Mouse (Mus musculus): ENCODE results near the gene Ubap2. TPM values are rescaled to one million over a fixed set of nuclear protein-coding genes. Genes with fewer than 3 reads are reported as not detected.
A peak's percentile ranks its signal among the peaks of the same experiment; 100 is the strongest.

Gene Ubap2
- polyA plus RNA-seq, 1 experiment from 2014 or later = 72.0 TPM

DNA sequence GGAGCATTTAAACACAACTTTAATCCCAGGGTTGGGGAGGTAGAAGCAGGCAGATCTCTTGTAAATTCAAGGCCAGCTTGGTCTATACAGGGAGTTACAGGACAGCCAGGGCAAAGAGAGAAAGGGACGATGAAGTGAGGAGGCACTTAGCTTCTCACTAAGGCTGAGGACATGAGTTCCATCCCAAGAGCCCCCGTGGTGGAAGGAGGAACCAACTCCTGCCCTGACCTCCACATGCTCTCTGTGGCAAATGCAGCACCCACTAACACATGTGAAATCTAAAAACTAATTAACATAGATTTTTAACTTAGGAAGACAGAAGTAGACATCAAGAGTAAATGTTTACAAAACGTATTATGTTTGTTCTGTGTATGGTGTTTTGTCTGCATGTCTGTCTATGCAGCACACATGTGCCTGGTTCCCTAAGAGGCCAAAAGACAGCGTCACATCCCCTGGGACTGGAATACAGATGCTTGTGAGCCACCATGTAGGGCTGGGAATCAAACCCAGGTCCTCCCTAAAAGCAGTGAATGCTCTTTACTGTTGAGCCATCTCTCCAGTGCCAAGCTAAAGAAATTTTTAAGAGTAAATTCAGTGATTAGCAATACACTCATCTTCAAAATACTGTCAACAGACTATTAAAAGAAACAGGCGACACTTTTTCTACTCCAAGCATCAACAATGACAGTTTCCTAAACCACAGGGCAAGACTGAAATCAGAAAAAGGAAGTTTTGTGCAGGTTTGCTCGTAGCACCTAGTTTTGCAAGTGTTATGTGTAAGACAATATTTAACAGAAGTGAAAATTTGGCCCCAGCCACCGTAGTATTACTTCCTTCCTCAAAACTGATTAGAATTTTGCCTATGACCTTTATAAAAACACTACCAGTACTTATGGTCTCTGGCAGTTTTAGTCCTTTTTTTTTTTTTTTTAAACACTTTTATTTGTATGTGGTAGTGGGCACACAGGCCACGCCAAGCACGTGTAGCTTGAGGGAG, 35.9 kb upstream of the Ubap2 start:
- Histone ChIP-seq H3K36me3 (ENCODE audit: insufficient read depth) (peaks cover 64% of the 10 kb centered on the region), H3K4me1 (ENCODE audit: insufficient read depth) (peaks cover 6% of the 10 kb centered on the region), H3K9me3 (ENCODE audit: low read depth, low read length) (no peaks in the 10 kb centered on the region), H3K27ac (ENCODE audit: low read depth) (no peak overlapping the region), H3K9ac (no peak overlapping the region), H3K27me3 (ENCODE audit: insufficient read depth, low read length) (no peaks in the 10 kb centered on the region), H3K4me3 (ENCODE audit: low read depth, low read length) (no peak overlapping the region), H3K4me2 (no peak overlapping the region)
- TF ChIP-seq CTCF (IDR thresholded peaks at IDR 0.05; ENCODE audit: low read depth) = no peak
- ATAC-seq (ENCODE audit: insufficient read depth) = no peak
- no peak for DNase-seq
- 89% methylated on average over 9 of the region's 9 CpGs for WGBS

DNA sequence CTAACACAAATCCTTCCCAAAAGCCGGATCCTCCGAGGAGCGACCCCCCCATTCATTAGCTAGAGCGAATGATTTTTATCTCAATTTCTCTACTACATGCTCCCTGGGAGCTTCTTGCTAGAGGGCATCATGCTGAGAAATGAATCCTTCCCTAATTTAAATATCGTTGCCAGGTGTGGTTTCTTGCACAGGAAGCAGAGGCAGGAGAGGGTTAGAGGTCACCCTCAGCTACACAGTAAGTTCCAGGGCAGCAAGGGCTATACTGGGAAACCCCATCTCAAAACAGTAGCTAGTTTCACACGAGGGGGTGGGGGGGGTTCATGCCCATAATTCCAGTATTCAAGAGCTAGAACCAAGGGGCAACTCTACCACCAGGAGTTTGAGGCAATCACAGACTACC, 32.5 kb upstream of the Ubap2 start:
- no peak overlapping the region for H3K4me2 ChIP-seq
- no peaks in the 10 kb centered on the region for H3K9me3 ChIP-seq (ENCODE audit: low read depth, low read length)
- 87% methylated on average over 6 of the region's 6 CpGs for WGBS
- H3K27ac ChIP-seq (ENCODE audit: low read depth) = no peak overlapping the region
- ATAC-seq (ENCODE audit: insufficient read depth) = no peak
- no peaks in the 10 kb centered on the region for H3K4me1 ChIP-seq (ENCODE audit: insufficient read depth)
- H3K4me3 ChIP-seq (ENCODE audit: low read depth, low read length) = no peak overlapping the region
- H3K27me3 ChIP-seq (ENCODE audit: insufficient read depth, low read length) = no peaks in the 10 kb centered on the region
- TF ChIP-seq CTCF (IDR thresholded peaks at IDR 0.05; ENCODE audit: low read depth) = no peak
- no peak overlapping the region for H3K9ac ChIP-seq
- H3K36me3 ChIP-seq (ENCODE audit: insufficient read depth) = peaks cover 84% of the 10 kb centered on the region
- no peak for DNase-seq

DNA sequence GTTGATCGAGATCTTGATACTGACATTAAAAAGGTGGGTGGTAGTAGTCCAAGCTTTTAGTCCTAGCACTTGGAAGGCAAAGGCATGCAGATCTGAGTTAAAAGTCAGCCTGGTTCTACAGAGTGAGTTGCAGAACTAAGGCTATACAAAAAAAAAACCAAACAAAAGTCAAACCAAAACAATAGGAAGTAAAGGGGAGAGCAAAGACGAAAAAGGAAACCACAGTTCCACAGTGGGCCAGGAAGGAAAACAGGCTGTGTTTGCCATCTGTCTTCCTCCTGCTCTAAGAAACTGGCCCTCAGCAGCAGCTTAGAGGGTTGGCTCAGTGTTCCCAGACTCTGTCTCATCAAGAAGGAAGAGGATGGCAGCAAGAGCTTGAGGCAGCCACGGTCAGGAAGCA, 29.4 kb upstream of the Ubap2 start:
- peaks cover 85% of the 10 kb centered on the region for H3K36me3 ChIP-seq (ENCODE audit: insufficient read depth)
- WGBS = 67% methylated on average over 3 of the region's 3 CpGs
- H3K9me3 ChIP-seq (ENCODE audit: low read depth, low read length) = no peaks in the 10 kb centered on the region
- H3K27ac ChIP-seq (ENCODE audit: low read depth) = no peak overlapping the region
- no peak overlapping the region for H3K4me2 ChIP-seq
- H3K27me3 ChIP-seq (ENCODE audit: insufficient read depth, low read length) = no peaks in the 10 kb centered on the region
- no peak for TF ChIP-seq CTCF (IDR thresholded peaks at IDR 0.05; ENCODE audit: low read depth)
- H3K9ac ChIP-seq = no peak overlapping the region
- H3K4me1 ChIP-seq (ENCODE audit: insufficient read depth) = no peaks in the 10 kb centered on the region
- no peak overlapping the region for H3K4me3 ChIP-seq (ENCODE audit: low read depth, low read length)
- ATAC-seq (ENCODE audit: insufficient read depth) = no peak
- peak; percentile 12 for DNase-seq

DNA sequence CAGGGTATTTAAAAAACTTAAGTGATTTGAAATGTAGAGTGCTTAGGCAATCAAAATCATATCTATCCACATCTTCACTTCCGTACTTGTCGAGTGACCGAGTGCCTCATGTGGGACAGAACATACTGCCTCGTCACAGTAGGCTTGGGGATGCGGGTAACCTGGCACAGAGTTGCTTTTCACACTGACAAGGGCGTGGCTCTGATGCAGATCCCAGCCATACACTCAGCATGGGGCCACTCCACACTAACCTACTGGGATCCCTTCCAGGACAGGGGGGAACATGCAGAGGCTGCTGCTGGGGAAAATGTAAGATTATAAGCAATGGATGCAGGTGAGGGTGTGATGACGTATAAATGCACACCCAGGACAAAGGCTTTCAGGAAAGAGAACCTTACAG, 28.7 kb upstream of the Ubap2 start:
- TF ChIP-seq CTCF (IDR thresholded peaks at IDR 0.05; ENCODE audit: low read depth) = no peak
- H3K4me2 ChIP-seq = no peak overlapping the region
- H3K4me3 ChIP-seq (ENCODE audit: low read depth, low read length) = no peak overlapping the region
- H3K9ac ChIP-seq = no peak overlapping the region
- DNase-seq = no peak
- H3K9me3 ChIP-seq (ENCODE audit: low read depth, low read length) = no peaks in the 10 kb centered on the region
- H3K36me3 ChIP-seq (ENCODE audit: insufficient read depth) = peaks cover 85% of the 10 kb centered on the region
- H3K27me3 ChIP-seq (ENCODE audit: insufficient read depth, low read length) = no peaks in the 10 kb centered on the region
- no peaks in the 10 kb centered on the region for H3K4me1 ChIP-seq (ENCODE audit: insufficient read depth)
- WGBS = 88% methylated on average over 7 of the region's 7 CpGs
- H3K27ac ChIP-seq (ENCODE audit: low read depth) = no peak overlapping the region
- ATAC-seq (ENCODE audit: insufficient read depth) = no peak

DNA sequence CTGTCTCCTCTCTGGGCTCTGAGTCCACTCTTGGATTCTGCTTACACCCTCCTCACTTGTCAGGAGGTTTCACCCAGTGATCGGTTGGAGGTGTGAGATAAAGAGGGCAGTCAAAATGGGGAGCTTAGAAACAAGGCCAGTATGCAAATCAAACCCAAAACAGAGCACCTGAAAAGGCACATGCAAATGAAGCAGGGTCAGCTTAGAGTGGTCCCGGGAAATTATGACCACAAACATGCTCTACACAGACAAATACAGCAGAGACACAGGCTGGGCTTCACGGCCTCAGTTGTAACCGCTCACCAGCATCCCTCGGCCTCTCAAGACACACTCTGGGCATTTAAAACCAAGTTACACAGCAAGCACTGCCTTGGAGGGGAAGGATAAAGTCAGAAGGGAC, 24.0 kb upstream of the Ubap2 start:
- H3K4me3 ChIP-seq (ENCODE audit: low read depth, low read length) = no peak overlapping the region
- H3K4me2 ChIP-seq = no peak overlapping the region
- ATAC-seq (ENCODE audit: insufficient read depth) = no peak
- DNase-seq = no peak
- H3K9ac ChIP-seq = no peak overlapping the region
- H3K27me3 ChIP-seq (ENCODE audit: insufficient read depth, low read length) = no peaks in the 10 kb centered on the region
- H3K27ac ChIP-seq (ENCODE audit: low read depth) = no peak overlapping the region
- H3K4me1 ChIP-seq (ENCODE audit: insufficient read depth) = no peaks in the 10 kb centered on the region
- 92% methylated on average over 5 of the region's 5 CpGs for WGBS
- no peaks in the 10 kb centered on the region for H3K9me3 ChIP-seq (ENCODE audit: low read depth, low read length)
- peaks cover 99% of the 10 kb centered on the region for H3K36me3 ChIP-seq (ENCODE audit: insufficient read depth)
- TF ChIP-seq CTCF (IDR thresholded peaks at IDR 0.05; ENCODE audit: low read depth) = no peak

DNA sequence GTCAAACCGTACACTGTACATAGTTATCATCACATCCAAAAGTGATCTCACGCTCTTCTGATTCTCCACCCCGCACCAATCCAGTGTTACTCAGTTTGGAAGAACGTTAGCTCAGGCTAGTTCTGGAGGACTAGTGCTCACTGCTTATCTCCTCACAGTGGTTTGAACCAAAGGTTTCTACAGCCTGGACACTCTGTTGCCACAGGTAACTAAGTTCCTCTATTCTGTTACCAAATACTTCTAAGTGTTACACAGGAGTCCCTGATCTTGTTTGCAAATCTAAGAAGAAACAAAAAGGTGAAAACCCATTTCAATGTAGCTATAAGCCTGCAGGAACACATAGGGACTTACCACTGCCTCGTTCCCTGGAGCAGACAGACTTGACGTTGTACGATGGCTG, 21.0 kb upstream of the Ubap2 start:
- Histone ChIP-seq H3K9ac (no peak overlapping the region), H3K27me3 (ENCODE audit: insufficient read depth, low read length) (no peaks in the 10 kb centered on the region), H3K4me1 (ENCODE audit: insufficient read depth) (no peaks in the 10 kb centered on the region), H3K27ac (ENCODE audit: low read depth) (no peak overlapping the region), H3K9me3 (ENCODE audit: low read depth, low read length) (no peaks in the 10 kb centered on the region), H3K4me2 (no peak overlapping the region), H3K36me3 (ENCODE audit: insufficient read depth) (peaks cover 99% of the 10 kb centered on the region), H3K4me3 (ENCODE audit: low read depth, low read length) (no peak overlapping the region)
- no peak for TF ChIP-seq CTCF (IDR thresholded peaks at IDR 0.05; ENCODE audit: low read depth)
- ATAC-seq (ENCODE audit: insufficient read depth) (no peak), DNase-seq (no peak)
- 95% methylated on average over 7 of the region's 7 CpGs for WGBS

DNA sequence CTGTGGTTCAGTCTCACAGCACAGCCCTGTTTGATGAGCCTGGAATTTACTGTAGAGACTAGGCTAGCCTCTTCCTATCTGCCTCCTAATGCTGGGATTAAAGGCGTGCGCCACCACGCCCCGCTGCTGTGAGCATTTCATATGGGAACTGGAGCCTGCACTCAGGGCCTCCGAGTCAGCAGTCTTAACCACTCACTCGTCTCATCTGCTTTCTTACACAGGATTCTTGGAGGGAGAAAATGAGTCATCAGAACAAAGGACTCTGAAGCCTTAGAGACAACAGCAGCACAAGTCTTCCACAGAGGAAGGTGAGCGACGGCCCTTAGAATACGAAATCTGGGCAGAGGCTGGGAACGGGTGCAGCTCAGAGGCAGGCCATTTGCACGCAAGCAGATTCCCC, 20.6 kb upstream of the Ubap2 start:
- no peaks in the 10 kb centered on the region for H3K9me3 ChIP-seq (ENCODE audit: low read depth, low read length)
- H3K9ac ChIP-seq = no peak overlapping the region
- no peak for TF ChIP-seq CTCF (IDR thresholded peaks at IDR 0.05; ENCODE audit: low read depth)
- H3K27ac ChIP-seq (ENCODE audit: low read depth) = no peak overlapping the region
- no peaks in the 10 kb centered on the region for H3K27me3 ChIP-seq (ENCODE audit: insufficient read depth, low read length)
- 95% methylated on average over 11 of the region's 11 CpGs for WGBS
- no peaks in the 10 kb centered on the region for H3K4me1 ChIP-seq (ENCODE audit: insufficient read depth)
- H3K36me3 ChIP-seq (ENCODE audit: insufficient read depth) = peaks cover 100% of the 10 kb centered on the region
- H3K4me3 ChIP-seq (ENCODE audit: low read depth, low read length) = no peak overlapping the region
- no peak overlapping the region for H3K4me2 ChIP-seq
- ATAC-seq (ENCODE audit: insufficient read depth) (no peak), DNase-seq (no peak)
